ENCODE assay signal across 8 mouse cellular contexts in the genomic region with DNA sequence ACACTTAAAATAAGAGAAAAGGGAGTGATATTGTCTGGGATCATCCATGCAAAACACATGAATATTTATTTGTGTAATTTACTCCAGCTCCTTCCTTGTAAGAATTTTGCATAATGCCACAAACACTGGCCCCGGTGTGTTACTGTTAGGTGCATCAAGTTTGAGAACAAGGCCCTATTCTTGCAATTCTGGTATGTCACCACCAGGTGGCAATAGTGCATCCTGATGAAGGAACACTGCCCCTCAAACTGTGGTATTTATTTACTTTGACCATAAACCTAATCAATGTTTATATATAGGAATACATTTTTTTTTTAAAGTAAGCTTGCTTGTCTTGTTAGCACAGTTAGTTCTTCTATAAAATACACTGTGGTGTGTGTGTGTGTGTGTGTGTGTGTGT.
DNase-seq lines count a peak whose midpoint lies in the region; ATAC-seq and TF ChIP-seq lines count a peak whose summit lies in the region.
"Had no signal": no experiment of that assay in that cellular context is flagged by ENCODE, and none has a peak within 500 bp of the region (broad histone marks: within the 10 kb centered on the region; RNA-seq: fewer than 3 reads in every experiment).

No protein-coding gene starts in this region.

- H3K4me3 ChIP-seq in ES-E14 (ENCODE audit: insufficient read depth in 1 of 2, low read depth in 1 of 2, low read length in 2 of 2, poor library complexity in 1 of 2, severe bottlenecking in 1 of 2): no peak overlapping the region
- H3K4me3 ChIP-seq: stomach, embryonic 15.5 days had no signal

- no peak overlapping the region for H3K27ac ChIP-seq in ES-E14 (ENCODE audit: insufficient read depth, low read depth, low read length, poor library complexity, severe bottlenecking)

- H3K4me1 ChIP-seq in ES-E14 (ENCODE audit: control insufficient read depth in 2 of 2, insufficient read depth in 2 of 2, low read length in 2 of 2, poor library complexity in 1 of 2): no peaks in the 10 kb centered on the region

- DNase-seq in kidney, adult 9 months: peak; percentile 14
- DNase-seq in kidney, postnatal 25 days: no peak
- peak; percentile 75 for DNase-seq in CD4-positive, CD25-positive, alpha-beta regulatory T cell, adult 2 months (ENCODE audit: low read depth, low spot score)
- DNase-seq in ES-E14 (ENCODE audit: low read depth, low spot score): peak; percentile 24
- no peak for DNase-seq in neural tube, embryonic 10.5 days (ENCODE audit: extremely low spot score, low spot score)
- no peak for DNase-seq in right cerebral cortex, postnatal 14 days

- no peak overlapping the region for H3K9ac ChIP-seq in ES-E14 (ENCODE audit: insufficient read depth, low read depth, low read length, poor library complexity, severe bottlenecking)
- H3K9ac ChIP-seq: stomach, embryonic 15.5 days had no signal

- peak; percentile 32 for ATAC-seq in inflammation-experienced regulatory T-cells, adult 6 months

- no peaks in the 10 kb centered on the region for H3K9me3 ChIP-seq in ES-E14 (ENCODE audit: control insufficient read depth, insufficient read depth, low read depth, low read length)
- H3K9me3 ChIP-seq: stomach, embryonic 15.5 days had no signal

- in situ Hi-C loops in ES-E14 (cut with MboI; ENCODE audit: low sequenced_read_pairs in 2 of 2, unreplicated experiment in 2 of 2): no loop called here

- H3K36me3 ChIP-seq in ES-E14 (ENCODE audit: control insufficient read depth, insufficient read depth, low read length, poor library complexity, severe bottlenecking): no peaks in the 10 kb centered on the region
- H3K36me3 ChIP-seq: stomach, embryonic 15.5 days had no signal

TF ChIP-seq in ES-E14, 5 proteins besides CTCF, POLR2A, EP300 and RAD21:
- TF ChIP-seq ZNF384 (IDR thresholded peaks at IDR 0.05; ENCODE audit: low read depth, low read length): no peak
- TF ChIP-seq MAFK (IDR thresholded peaks at IDR 0.05; ENCODE audit: insufficient read depth, low read depth, low read length): no peak
- 0 out of 2 replicates have a peak, but pooled peaks have one; percentile 31 for TF ChIP-seq ZC3H11A (IDR thresholded peaks at IDR 0.05; ENCODE audit: borderline replicate concordance, low read depth, low read length)
- TF ChIP-seq CHD2 (IDR thresholded peaks at IDR 0.05; ENCODE audit: low read depth, low read length): no peak
TF ChIP-seq in ES-E14: peak in this region for 1.

Comparison
In these comparisons a context has a peak if more than half of its experiments do, and no peak if none do; other contexts are left out.
1. DNase-seq: peak in kidney, adult 9 months (single experiment), CD4-positive, CD25-positive, alpha-beta regulatory T cell, adult 2 months (single experiment) and ES-E14 (single experiment); none in kidney, postnatal 25 days (0 of 2), neural tube, embryonic 10.5 days (single experiment) and right cerebral cortex, postnatal 14 days (single experiment).